Mouse (Mus musculus) neural tube, embryonic 12.5 days (tissue): ENCODE measurements around the gene Arl3. TPM values are rescaled to one million over a fixed set of nuclear protein-coding genes. Genes with fewer than 3 reads are reported as not detected.
A peak's percentile ranks its signal among the peaks of the same experiment; 100 is the strongest.
"Not testable (repeated sequence)": the region's sequence is repeated elsewhere in the genome, so short reads cannot be mapped to it uniquely, and the experiment has no call there.

Experiments used
- ATAC-seq: fragments of 200-750 bp; cut with Nextera tagmentation; 2 replicates; pipeline ENCODE4 v1.8.0; 2017; ENCODE audit warnings: low read depth, mild to moderate bottlenecking, moderate TSS enrichment, moderate library complexity; ENCODE audit not compliant: low FRiP score
- H3K27ac ChIP-seq: fragments of 300-500 bp; sonication (generic); 2 replicates; pipeline ENCODE4 v1.5.1; 2016
- H3K27me3 ChIP-seq: fragments of 300-500 bp; sonication (generic); replicated peaks from 2 replicates; pipeline ENCODE4 v1.6.1; 2016; ENCODE audit warnings: mild to moderate bottlenecking
- H3K36me3 ChIP-seq: fragments of 300-500 bp; sonication (generic); 2 replicates; pipeline ENCODE4 v1.6.1; 2016; ENCODE audit warnings: mild to moderate bottlenecking
- H3K4me1 ChIP-seq: fragments of 300-500 bp; sonication (generic); 2 replicates; pipeline ENCODE4 v1.6.1; 2016
- H3K4me2 ChIP-seq: fragments of 300-500 bp; sonication (generic); replicated peaks from 2 replicates; pipeline ENCODE4 v1.6.1; 2016; ENCODE audit warnings: mild to moderate bottlenecking
- H3K4me3 ChIP-seq: fragments of 300-500 bp; sonication (generic); 2 replicates; pipeline ENCODE4 v1.5.1; 2016
- H3K9ac ChIP-seq: fragments of 300-500 bp; sonication (generic); 2 replicates; pipeline ENCODE4 v1.6.1; 2016; ENCODE audit warnings: mild to moderate bottlenecking
- H3K9me3 ChIP-seq: fragments of 300-500 bp; sonication (generic); 2 replicates; pipeline ENCODE4 v1.6.1; 2016; ENCODE audit warnings: mild to moderate bottlenecking
- WGBS: fragments of 180-500 bp; shearing (Covaris S2); methylation state at CpG from one replicate; pipeline ENCODE4 v1.1.7; 2016; 5-methylcytosine and 5-hydroxymethylcytosine counted together
- polyA plus RNA-seq: library from polyadenylated mRNA; unstranded; fragments of >200 nt; fragmentation: Nextera tagmentation; extraction: Ambion mirVana; gene quantifications from 2 replicates; pipeline ENCODE4 v1.2.1, GENCODE M21; 2016

Gene Arl3
- polyA plus RNA-seq, 1 experiment from 2014 or later: 194 TPM

DNA sequence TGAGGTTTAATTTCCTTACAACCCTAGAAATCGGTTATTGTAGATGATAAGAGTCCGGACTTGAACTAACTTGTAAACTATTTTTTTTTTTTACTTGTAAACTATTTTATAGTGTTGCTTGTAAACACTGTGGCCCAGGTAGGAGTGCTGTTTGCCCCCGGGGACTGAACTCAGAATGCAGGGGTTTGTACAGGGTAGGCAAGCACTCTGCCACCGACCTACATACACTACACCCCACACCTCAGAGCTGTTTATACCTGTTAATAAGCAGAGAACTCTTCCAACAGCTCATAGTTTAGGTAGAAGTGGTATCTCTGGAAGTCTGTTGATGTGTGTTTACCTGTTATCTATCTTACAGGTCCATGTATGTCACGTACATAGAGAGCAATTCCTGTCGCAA, 992 bp upstream of the Arl3 start:
- Histone ChIP-seq H3K36me3 (no peaks in the 10 kb centered on the region), H3K4me3 (peak overlapping the region; percentile 73; the same call in 1 of the 2 replicates), H3K9ac (peak overlapping the region; percentile 68), H3K4me1 (peaks cover 6% of the 10 kb centered on the region; the same call in 1 of the 2 replicates), H3K9me3 (no peaks in the 10 kb centered on the region), H3K27me3 (no peaks in the 10 kb centered on the region), H3K27ac (no peak overlapping the region), H3K4me2 (peak overlapping the region; percentile 76)
- no peak for ATAC-seq
- 46% methylated on average over 6 of the region's 6 CpGs for WGBS

DNA sequence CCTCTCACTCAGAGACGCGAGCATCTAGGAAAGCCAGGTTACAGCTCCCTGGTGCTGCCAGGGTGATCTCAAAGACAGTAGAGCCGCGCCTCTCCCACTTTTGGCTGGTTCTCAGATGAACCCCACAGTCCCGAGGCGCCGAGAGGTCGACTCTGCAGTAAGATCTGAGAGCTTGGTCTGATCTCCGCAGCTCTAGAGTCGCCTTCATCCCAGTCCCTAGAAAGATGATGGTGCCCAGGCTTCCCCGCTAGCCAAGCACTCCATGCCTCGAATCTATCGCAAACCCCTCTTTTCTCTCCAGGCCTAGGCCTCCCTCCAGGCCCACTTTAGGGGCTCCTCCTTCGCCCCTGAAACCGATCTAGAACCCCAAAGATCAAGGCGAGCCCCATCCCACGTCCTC, 450 bp downstream of the Arl3 start:
- no peak; the same call in none of the 2 replicates for ATAC-seq
- Histone ChIP-seq H3K36me3 (peaks cover 2% of the 10 kb centered on the region), H3K27ac (no peak overlapping the region), H3K4me3 (peak overlapping the region; percentile 73), H3K4me2 (peak overlapping the region; percentile 76), H3K27me3 (no peaks in the 10 kb centered on the region), H3K9me3 (no peaks in the 10 kb centered on the region), H3K4me1 (peaks cover 6% of the 10 kb centered on the region; the same call in 1 of the 2 replicates), H3K9ac (peak overlapping the region; percentile 72)
- WGBS: 2% methylated on average over 17 of the region's 17 CpGs

DNA sequence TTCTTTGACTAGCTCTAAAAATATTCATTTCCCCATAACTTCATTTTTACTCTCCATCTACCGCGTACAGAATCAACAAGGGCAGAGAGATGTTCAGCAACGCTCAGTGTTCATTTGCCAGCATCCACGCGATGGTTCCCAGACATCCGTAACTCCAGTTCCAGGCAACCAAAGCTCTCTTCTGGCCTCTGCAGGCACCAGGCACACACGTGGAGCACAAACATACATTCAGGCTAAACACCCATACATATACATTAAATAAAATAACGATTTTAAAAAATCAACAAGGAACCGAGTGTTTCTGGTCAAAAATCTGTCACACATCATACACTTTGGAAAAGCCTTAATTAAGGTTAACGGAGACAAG, 1.1 kb downstream of the Arl3 start:
- H3K36me3 ChIP-seq: peaks cover 5% of the 10 kb centered on the region
- 26% methylated on average over 10 of the region's 10 CpGs for WGBS
- H3K4me3 ChIP-seq: peak overlapping the region; percentile 73
- no peaks in the 10 kb centered on the region for H3K27me3 ChIP-seq
- H3K4me2 ChIP-seq: peak overlapping the region; percentile 76
- no peak for ATAC-seq
- H3K27ac ChIP-seq: no peak overlapping the region
- no peaks in the 10 kb centered on the region for H3K9me3 ChIP-seq
- H3K9ac ChIP-seq: peak overlapping the region; percentile 72
- peaks cover 6% of the 10 kb centered on the region; the same call in 1 of the 2 replicates for H3K4me1 ChIP-seq

DNA sequence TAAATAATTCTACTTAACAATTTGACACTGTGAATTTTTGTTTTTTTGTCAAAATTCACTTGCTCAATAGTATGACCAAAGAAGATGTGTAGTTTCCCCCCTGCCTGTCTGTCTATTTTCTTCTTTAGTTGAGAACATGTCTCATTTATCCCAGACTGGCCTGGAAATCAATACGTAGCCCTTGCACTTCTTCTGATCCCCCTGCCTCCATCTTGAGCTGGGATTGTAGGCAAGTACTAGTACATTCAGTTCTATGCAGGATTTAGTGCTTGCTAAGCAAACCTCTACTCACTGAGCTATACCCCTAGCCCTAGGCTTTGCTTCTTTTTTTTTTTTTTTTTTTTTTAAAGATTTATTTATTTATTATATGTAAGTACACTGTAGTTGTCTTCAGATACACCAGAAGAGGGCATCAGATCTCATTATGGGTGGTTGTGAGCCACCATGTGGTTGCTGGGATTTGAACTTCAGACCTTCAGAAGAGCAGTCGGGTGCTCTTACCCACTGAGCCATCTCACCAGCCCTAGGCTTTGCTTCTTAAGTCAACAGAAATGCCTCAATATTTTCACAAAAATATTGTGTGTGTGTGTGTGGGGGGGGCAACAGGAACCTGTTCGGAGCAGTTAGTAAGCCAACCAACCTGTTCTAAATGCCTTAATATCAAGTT, 1.7 kb downstream of the Arl3 start:
- H3K27ac ChIP-seq, H3K9ac ChIP-seq, H3K9me3 ChIP-seq, H3K4me1 ChIP-seq, H3K27me3 ChIP-seq, H3K36me3 ChIP-seq, ATAC-seq: not testable (repeated sequence)
- peak overlapping the region; percentile 76 for H3K4me2 ChIP-seq
- 81% methylated on average over 3 of the region's 3 CpGs for WGBS
- peak overlapping the region; percentile 73; the same call in 1 of the 2 replicates for H3K4me3 ChIP-seq

DNA sequence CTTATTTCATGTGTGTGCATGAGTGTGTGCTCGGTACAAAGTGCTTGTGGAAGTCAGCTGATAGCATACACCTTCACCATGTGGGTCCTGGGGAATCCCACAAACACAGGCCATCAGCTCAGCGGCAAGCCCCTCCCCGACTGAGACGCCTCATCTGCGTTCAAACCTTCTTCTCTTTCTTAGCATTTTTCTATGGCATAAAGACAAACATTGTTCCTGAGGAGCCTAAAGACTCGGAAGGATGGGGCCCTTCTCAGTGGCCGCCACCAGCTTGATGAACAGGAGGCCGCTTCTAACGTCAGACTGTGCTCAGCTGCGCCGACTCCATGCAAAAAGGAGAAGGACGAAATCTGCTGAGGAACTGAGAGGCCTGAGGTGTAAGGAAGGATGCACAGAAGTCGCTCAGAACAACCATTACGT, 8.9 kb downstream of the Arl3 start:
- H3K4me2 ChIP-seq: no peak overlapping the region
- no peaks in the 10 kb centered on the region for H3K27me3 ChIP-seq
- no peaks in the 10 kb centered on the region for H3K9me3 ChIP-seq
- H3K4me3 ChIP-seq: no peak overlapping the region
- 79% methylated on average over 14 of the region's 14 CpGs for WGBS
- H3K27ac ChIP-seq: no peak overlapping the region
- H3K36me3 ChIP-seq: peaks cover 9% of the 10 kb centered on the region
- no peaks in the 10 kb centered on the region for H3K4me1 ChIP-seq
- no peak overlapping the region for H3K9ac ChIP-seq
- ATAC-seq: no peak

DNA sequence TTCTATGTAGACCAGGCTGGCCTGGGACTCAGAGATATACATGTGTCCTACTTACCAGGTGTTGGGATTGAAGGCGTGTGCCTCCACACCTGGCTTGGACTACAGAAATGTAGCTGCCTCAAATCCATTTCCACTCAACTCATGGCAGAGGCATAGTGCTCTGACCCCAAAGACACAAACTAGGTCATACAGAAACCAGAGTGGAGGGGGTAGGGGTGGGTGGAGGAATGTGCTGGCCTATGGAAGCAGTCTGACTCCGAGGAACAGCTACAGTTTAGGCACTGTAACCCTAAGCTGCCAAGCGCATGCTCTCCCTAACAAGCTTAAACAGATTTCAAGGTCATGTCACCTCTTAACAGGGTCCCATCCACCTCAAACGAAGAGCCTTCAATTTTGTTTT, 9.4 kb downstream of the Arl3 start:
- WGBS: 89% methylated on average over 4 of the region's 4 CpGs
- ATAC-seq: no peak
- H3K27me3 ChIP-seq: no peaks in the 10 kb centered on the region
- peaks cover 9% of the 10 kb centered on the region for H3K36me3 ChIP-seq
- H3K9ac ChIP-seq: no peak overlapping the region
- H3K4me3 ChIP-seq: no peak overlapping the region
- no peak overlapping the region for H3K27ac ChIP-seq
- no peak overlapping the region for H3K4me2 ChIP-seq
- no peaks in the 10 kb centered on the region for H3K4me1 ChIP-seq
- H3K9me3 ChIP-seq: no peaks in the 10 kb centered on the region

DNA sequence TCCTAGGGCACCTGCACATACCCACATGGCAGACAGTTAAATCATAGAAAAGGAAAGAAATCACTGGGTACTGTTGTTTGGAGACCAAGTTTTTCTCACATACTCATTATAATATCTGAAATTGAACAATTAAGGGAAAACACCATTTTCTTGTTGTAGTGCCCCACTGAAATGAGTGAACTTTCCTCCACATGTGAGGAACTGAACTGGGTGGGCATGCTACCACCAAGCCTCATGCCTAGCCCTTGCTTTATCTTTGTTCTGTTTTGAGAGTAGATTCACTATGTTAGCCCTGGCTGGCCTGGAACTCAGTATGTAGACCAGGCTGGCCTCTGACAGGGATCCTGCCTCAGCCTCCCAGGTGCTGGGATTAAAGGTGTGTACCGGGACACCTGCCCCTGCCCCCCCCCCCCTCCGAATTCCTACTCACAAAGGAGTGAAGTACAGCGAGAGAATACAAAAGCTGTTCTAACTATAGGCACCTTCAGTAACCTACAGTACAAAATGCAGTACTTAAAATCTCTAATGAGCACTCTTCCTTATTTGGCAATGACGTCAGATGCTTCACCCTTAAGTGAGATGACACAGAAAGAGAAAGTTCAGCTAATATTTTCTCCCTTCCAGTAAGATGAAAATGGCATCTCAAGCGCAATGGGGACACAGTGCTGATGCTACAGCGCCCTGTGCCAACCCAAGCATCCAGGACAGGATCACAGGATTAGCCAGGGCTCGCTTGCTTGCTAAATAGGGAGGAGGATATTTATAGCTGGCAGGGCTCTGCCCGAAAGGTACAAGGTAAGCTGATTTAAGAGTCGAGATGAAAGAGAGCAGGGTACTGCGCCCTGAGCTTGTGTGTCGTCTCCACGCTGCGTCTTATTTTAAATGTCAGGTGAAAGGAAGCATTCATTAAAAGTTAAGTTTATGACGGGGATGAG, 10.2 kb downstream of the Arl3 start:
- Histone ChIP-seq H3K4me1 (no peaks in the 10 kb centered on the region), H3K27me3 (no peaks in the 10 kb centered on the region), H3K27ac (no peak overlapping the region), H3K9ac (no peak overlapping the region), H3K36me3 (peaks cover 14% of the 10 kb centered on the region), H3K4me2 (no peak overlapping the region), H3K4me3 (no peak overlapping the region), H3K9me3 (no peaks in the 10 kb centered on the region)
- 88% methylated on average over 14 of the region's 14 CpGs for WGBS
- no peak for ATAC-seq

DNA sequence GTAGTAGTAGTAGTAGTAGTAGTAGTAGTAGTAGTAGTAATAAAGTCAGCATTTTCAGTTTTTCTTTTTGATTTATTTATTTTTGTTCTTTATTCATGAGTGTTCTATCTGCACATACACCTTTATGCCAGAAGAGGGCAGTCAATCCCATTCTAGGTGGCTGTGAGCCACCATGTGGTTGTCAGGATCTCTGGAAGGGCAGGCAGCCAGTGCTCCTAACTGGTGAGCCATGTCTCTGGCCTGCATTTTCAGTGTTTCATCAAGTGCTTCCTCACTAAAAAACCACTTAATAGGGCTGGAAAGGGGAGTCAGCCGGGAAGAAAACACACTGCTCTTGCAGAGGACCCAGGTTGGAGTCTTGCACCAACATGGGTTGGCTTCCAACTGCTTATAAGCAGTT, 10.9 kb downstream of the Arl3 start:
- H3K27me3 ChIP-seq: no peaks in the 10 kb centered on the region
- no peak overlapping the region for H3K4me3 ChIP-seq
- ATAC-seq: no peak
- H3K27ac ChIP-seq: no peak overlapping the region
- H3K9me3 ChIP-seq: no peaks in the 10 kb centered on the region
- peaks cover 16% of the 10 kb centered on the region for H3K36me3 ChIP-seq
- H3K4me1 ChIP-seq: no peaks in the 10 kb centered on the region
- no peak overlapping the region for H3K9ac ChIP-seq
- no peak overlapping the region for H3K4me2 ChIP-seq
- WGBS: 48% methylated on average over 1 of the region's 1 CpGs

DNA sequence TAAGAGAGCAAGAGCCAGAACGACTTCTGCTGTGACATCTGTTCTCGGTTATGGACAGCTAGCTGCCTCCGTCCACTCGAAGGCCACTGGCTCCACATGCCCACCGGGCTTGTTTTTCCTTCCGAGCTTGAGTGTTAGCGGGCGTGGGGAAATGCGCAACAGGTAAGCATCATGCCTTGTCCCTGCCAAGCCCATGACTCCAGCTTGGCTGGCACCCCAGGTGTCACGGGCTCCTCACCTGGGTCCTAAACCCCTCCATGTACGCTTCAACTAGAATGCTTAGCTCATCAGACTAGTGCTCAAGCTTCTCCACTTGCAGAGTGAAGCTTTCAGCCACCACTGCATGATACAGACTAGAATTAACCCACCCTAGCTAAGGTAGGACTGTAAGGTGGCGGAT, 14.4 kb downstream of the Arl3 start:
- H3K9me3 ChIP-seq: no peaks in the 10 kb centered on the region
- peaks cover 41% of the 10 kb centered on the region for H3K36me3 ChIP-seq
- whole genome bisulfite sequencing: 79% methylated on average over 12 of the region's 12 CpGs
- H3K4me1 ChIP-seq: peaks cover 2% of the 10 kb centered on the region; the same call in 1 of the 2 replicates
- no peaks in the 10 kb centered on the region for H3K27me3 ChIP-seq
- no peak overlapping the region for H3K27ac ChIP-seq
- H3K9ac ChIP-seq: no peak overlapping the region
- no peak for ATAC-seq
- no peak overlapping the region for H3K4me2 ChIP-seq
- no peak overlapping the region for H3K4me3 ChIP-seq

DNA sequence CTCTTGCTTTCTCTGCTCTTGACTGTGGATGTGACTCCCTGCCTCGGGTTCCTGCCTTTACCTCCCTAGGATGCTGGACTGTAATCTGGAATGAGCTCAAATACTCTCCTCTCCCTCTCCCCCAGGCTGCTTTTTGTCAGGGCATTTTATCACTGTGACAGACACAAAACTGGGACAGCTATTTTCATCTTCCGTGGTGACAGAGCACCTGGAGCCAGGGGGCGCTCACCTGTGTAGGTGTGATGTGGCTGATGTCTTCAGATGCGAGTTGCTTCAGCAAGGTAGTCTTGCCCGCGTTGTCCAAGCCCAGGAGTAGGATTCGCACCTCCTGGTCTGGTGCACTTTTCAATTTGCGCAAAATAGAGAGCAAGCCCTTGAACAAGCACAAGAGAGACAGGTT, 15.0 kb downstream of the Arl3 start:
- H3K9ac ChIP-seq: no peak overlapping the region
- H3K4me1 ChIP-seq: peaks cover 5% of the 10 kb centered on the region; the same call in 1 of the 2 replicates
- 74% methylated on average over 8 of the region's 8 CpGs for WGBS
- H3K27ac ChIP-seq: no peak overlapping the region
- H3K36me3 ChIP-seq: peaks cover 41% of the 10 kb centered on the region
- no peak overlapping the region for H3K4me2 ChIP-seq
- no peak for ATAC-seq
- no peak overlapping the region for H3K4me3 ChIP-seq
- no peaks in the 10 kb centered on the region for H3K9me3 ChIP-seq
- H3K27me3 ChIP-seq: no peaks in the 10 kb centered on the region

DNA sequence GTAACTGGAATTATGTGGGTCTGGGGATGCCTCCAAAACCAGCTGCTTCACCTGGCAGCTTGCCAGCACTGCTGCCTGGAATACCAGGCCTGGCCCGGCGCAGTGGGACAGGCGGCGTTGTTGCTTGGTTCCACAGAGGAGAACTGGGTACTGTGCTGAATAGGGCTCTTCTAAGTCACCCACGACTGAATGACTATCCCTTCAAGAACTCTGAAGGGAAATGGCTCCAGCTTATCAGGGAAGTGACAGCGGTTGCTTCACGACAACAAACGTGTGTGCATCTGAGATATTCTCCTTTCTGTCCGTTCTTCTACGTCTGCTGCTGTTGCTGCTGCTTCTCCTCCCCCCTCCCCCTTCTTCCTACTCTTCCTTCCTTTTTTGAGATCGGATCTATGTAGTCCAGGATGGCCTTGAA, 19.4 kb downstream of the Arl3 start:
- Histone ChIP-seq H3K9me3 (no peaks in the 10 kb centered on the region), H3K36me3 (peaks cover 64% of the 10 kb centered on the region), H3K4me1 (peaks cover 5% of the 10 kb centered on the region; the same call in 1 of the 2 replicates), H3K9ac (no peak overlapping the region), H3K27ac (no peak overlapping the region), H3K4me2 (no peak overlapping the region), H3K27me3 (no peaks in the 10 kb centered on the region), H3K4me3 (no peak overlapping the region)
- 70% methylated on average over 11 of the region's 11 CpGs for WGBS
- ATAC-seq: 0 out of 2 replicates have a peak, but pooled peaks have one; percentile 21

DNA sequence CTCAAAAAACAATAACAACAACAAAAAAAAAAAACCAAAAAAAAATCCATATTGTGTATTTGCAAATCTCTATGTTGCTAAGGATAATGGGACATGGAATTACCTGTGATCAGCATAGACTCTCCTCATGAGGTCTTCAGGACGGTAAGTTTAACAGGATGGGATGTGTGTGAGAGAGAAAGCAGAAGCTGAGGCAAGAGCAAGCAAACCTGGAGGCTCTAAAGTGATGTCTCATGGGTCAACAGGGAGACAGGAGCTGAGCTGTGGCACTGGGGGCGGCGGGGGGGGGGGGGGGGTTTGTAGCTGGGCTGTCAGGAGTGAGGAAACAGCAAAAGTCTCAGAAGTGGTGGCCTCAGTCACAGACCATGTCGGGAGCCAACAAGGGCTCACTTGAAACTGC, 20.5 kb downstream of the Arl3 start:
- peaks cover 8% of the 10 kb centered on the region; the same call in 1 of the 2 replicates for H3K4me1 ChIP-seq
- H3K9me3 ChIP-seq: no peaks in the 10 kb centered on the region
- H3K4me3 ChIP-seq: no peak overlapping the region
- no peak overlapping the region for H3K9ac ChIP-seq
- no peak overlapping the region for H3K4me2 ChIP-seq
- H3K27ac ChIP-seq: no peak overlapping the region
- WGBS: 88% methylated on average over 4 of the region's 4 CpGs
- H3K36me3 ChIP-seq: peaks cover 56% of the 10 kb centered on the region
- no peak for ATAC-seq
- no peaks in the 10 kb centered on the region for H3K27me3 ChIP-seq
